Mouse (Mus musculus) forebrain, embryonic 11.5 days (tissue): ENCODE data around the gene Gm3543. TPM values are rescaled to one million over a fixed set of nuclear protein-coding genes. Genes with fewer than 3 reads are reported as not detected.
"Not testable (repeated sequence)": the region's sequence is repeated elsewhere in the genome, so short reads cannot be mapped to it uniquely, and the experiment has no call there.

Source experiments
- ATAC-seq: fragments of 200-750 bp; cut with Nextera tagmentation; replicated peaks from 2 replicates; pipeline ENCODE4 v1.8.0; 2017; ENCODE audit warnings: moderate TSS enrichment; ENCODE audit not compliant: low FRiP score
- DNase-seq: peaks from one replicate; pipeline ENCODE4 v3.0.0-alpha.2; 2017; ENCODE audit warnings: low spot score
- H3K27ac ChIP-seq: fragments of 300-500 bp; sonication (generic); 2 replicates; pipeline ENCODE4 v1.5.1; 2014; ENCODE audit warnings: low read depth, low read length
- H3K27me3 ChIP-seq: fragments of 300-500 bp; sonication (generic); 2 replicates; pipeline ENCODE4 v1.6.1; 2014; ENCODE audit warnings: mild to moderate bottlenecking, low read length, mixed read lengths; ENCODE audit not compliant: control insufficient read depth, insufficient read depth
- H3K36me3 ChIP-seq: fragments of 300-500 bp; sonication (generic); 2 replicates; pipeline ENCODE4 v1.6.1; 2014; ENCODE audit warnings: mild to moderate bottlenecking, low read length, moderate library complexity, mixed read lengths; ENCODE audit not compliant: control insufficient read depth, insufficient read depth
- H3K4me1 ChIP-seq: fragments of 300-500 bp; sonication (generic); replicated peaks from 2 replicates; pipeline ENCODE4 v1.6.1; 2014; ENCODE audit warnings: low read length, mixed read lengths; ENCODE audit not compliant: control insufficient read depth, insufficient read depth
- H3K4me2 ChIP-seq: fragments of 300-500 bp; sonication (generic); 2 replicates; pipeline ENCODE4 v1.6.1; 2014; ENCODE audit warnings: low read depth, mild to moderate bottlenecking, low read length, moderate library complexity, mixed read lengths; ENCODE audit not compliant: severe bottlenecking
- H3K4me3 ChIP-seq: fragments of 300-500 bp; sonication (generic); 2 replicates; pipeline ENCODE4 v1.5.1; 2014; ENCODE audit warnings: low read depth, low read length
- H3K9ac ChIP-seq: fragments of 300-500 bp; sonication (generic); 2 replicates; pipeline ENCODE4 v1.6.1; 2014; ENCODE audit warnings: low read length
- H3K9me3 ChIP-seq: fragments of 300-500 bp; sonication (generic); 2 replicates; pipeline ENCODE4 v1.6.1; 2016; ENCODE audit warnings: low read length, mixed read lengths; ENCODE audit not compliant: control insufficient read depth
- WGBS: fragments of 180-500 bp; shearing (Covaris S2); extraction: QIAGEN DNeasy Blood & Tissue Kit; methylation state at CpG from one replicate; pipeline ENCODE4 v1.1.7; 2014; 5-methylcytosine and 5-hydroxymethylcytosine counted together
- polyA plus RNA-seq: library from polyadenylated mRNA; unstranded; fragments of >200 nt; fragmentation: Nextera tagmentation; extraction: Ambion mirVana; gene quantifications from 2 replicates; pipeline ENCODE4 v1.2.1, GENCODE M21; 2014

The Gm3543 gene
- polyA plus RNA-seq: not detected in 2 replicates

- H3K9ac ChIP-seq, ATAC-seq, H3K4me3 ChIP-seq, H3K9me3 ChIP-seq, DNase-seq, H3K27ac ChIP-seq, H3K4me2 ChIP-seq, H3K4me1 ChIP-seq, H3K27me3 ChIP-seq, H3K36me3 ChIP-seq: not testable (repeated sequence)
- no CpG with 5 or more reads among the region's 1 CpGs for WGBS
These were observed at the start of gene Gm3543 for GRCm38 (mm10) chr14:41983225-41983624. TSS of gene Gm3543 (minus strand) at chr14:41983325.

- not testable (repeated sequence) for H3K9me3 ChIP-seq, H3K4me3 ChIP-seq, DNase-seq, H3K36me3 ChIP-seq, ATAC-seq, H3K27me3 ChIP-seq, H3K27ac ChIP-seq, H3K9ac ChIP-seq, H3K4me2 ChIP-seq, H3K4me1 ChIP-seq
- WGBS: 76% methylated on average over 3 of the region's 3 CpGs
These were observed 14.5 kb downstream of the Gm3543 start for GRCm38 (mm10) chr14:41968596-41968995.

GRCm38 (mm10) chr14:41967827-41968226 is 15.3 kb downstream of the Gm3543 start, which contains the start of gene Gm6401:
TSS of gene Gm6401 (minus strand) at chr14:41967927.
- WGBS: 95% methylated on average over 1 of the region's 1 CpGs
- H3K9ac ChIP-seq, DNase-seq, H3K4me2 ChIP-seq, H3K27ac ChIP-seq, H3K4me3 ChIP-seq, H3K27me3 ChIP-seq, H3K4me1 ChIP-seq, H3K9me3 ChIP-seq, ATAC-seq, H3K36me3 ChIP-seq: not testable (repeated sequence)

- H3K27me3 ChIP-seq, H3K4me1 ChIP-seq, DNase-seq, H3K4me3 ChIP-seq, H3K4me2 ChIP-seq, H3K27ac ChIP-seq, H3K9me3 ChIP-seq, H3K36me3 ChIP-seq, ATAC-seq, H3K9ac ChIP-seq: not testable (repeated sequence)
- WGBS: 75% methylated on average over 4 of the region's 4 CpGs
These were observed 19.0 kb downstream of the Gm3543 start for GRCm38 (mm10) chr14:41964095-41964494.

DNA sequence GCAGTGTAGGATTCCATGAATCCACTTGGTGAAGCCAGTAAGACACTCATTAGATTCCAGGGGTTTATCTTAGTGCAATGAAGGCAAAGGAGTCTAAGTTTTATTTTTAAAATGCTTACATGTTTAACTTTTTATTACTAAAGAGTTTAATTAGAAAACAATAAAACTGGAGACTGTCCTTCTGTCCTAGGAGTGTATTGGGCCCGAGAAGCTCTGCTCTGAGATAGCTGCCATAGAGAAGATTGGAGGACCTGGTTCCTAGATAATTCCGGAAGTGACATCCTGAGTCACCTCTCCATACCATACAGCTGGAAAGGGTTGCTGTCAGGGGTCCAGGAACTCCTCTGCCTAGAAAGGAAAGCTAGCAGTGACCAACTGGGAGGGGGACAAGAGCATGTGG is 39.4 kb downstream of the Gm3543 start, which contains the start of gene 1700024B05Rik:
TSS of gene 1700024B05Rik (plus strand) at position 301 of the 400 bp plus-strand sequence.
- H3K4me1 ChIP-seq, H3K9ac ChIP-seq, ATAC-seq, H3K4me2 ChIP-seq, H3K9me3 ChIP-seq, H3K27ac ChIP-seq, H3K36me3 ChIP-seq, H3K4me3 ChIP-seq, H3K27me3 ChIP-seq, DNase-seq: not testable (repeated sequence)
- 87% methylated on average over 1 of the region's 2 CpGs for WGBS

Other genes starting within 250 kb of the Gm3543 start
- gene Gm7929, start 232.7 kb downstream of the Gm3543 start, polyA plus RNA-seq: not detected in 2 replicates
- not detected in 2 replicates for gene Gm47189, start 210.9 kb downstream of the Gm3543 start, polyA plus RNA-seq
- gene Gm7980, start 76.0 kb downstream of the Gm3543 start, polyA plus RNA-seq: not detected in 2 replicates
- gene 1700049E17Rik1, start 58.4 kb downstream of the Gm3543 start, polyA plus RNA-seq: not detected in 2 replicates
- not detected in 2 replicates for gene 1700024B05Rik, start 39.3 kb downstream of the Gm3543 start, polyA plus RNA-seq
- not detected in 2 replicates for gene Gm6401, start 15.4 kb downstream of the Gm3543 start, polyA plus RNA-seq
- not detected in 2 replicates for gene Gm7951, start 134.0 kb upstream of the Gm3543 start, polyA plus RNA-seq
- gene Gm17027, start 179.3 kb upstream of the Gm3543 start, polyA plus RNA-seq: not detected in 2 replicates
- gene Gm3573, start 207.5 kb upstream of the Gm3543 start, polyA plus RNA-seq: not detected in 2 replicates